Comparison of ENCODE assay signal across 11 mouse cellular contexts in genomic region chr11:96342576-96342930, GRCm38 (mm10). TPM values are rescaled to one million over a fixed set of nuclear protein-coding genes. Genes with fewer than 3 reads are reported as not detected.
DNase-seq lines count a peak whose midpoint lies in the region; ATAC-seq and TF ChIP-seq lines count a peak whose summit lies in the region.
"Had no signal": no experiment of that assay in that cellular context is flagged by ENCODE, and none has a peak within 500 bp of the region (broad histone marks: within the 10 kb centered on the region; RNA-seq: fewer than 3 reads in every experiment).

No protein-coding gene starts in this region.

- H3K27ac ChIP-seq in embryonic facial prominence, embryonic 12.5 days, result no peak overlapping the region
- H3K27ac ChIP-seq in hindbrain, embryonic 11.5 days (ENCODE audit: low read depth, low read length), result peak overlapping the region; percentile 98
- H3K27ac ChIP-seq in left cerebral cortex, adult 2 months, result no peak overlapping the region

- H3K27me3 ChIP-seq in embryonic facial prominence, embryonic 12.5 days, result peaks cover 97% of the 10 kb centered on the region
- H3K27me3 ChIP-seq in hindbrain, embryonic 11.5 days (ENCODE audit: control insufficient read depth, insufficient read depth, low read length), result peaks cover 73% of the 10 kb centered on the region

- H3K36me3 ChIP-seq in embryonic facial prominence, embryonic 12.5 days, result no peaks in the 10 kb centered on the region
- H3K36me3 ChIP-seq in hindbrain, embryonic 11.5 days (ENCODE audit: control insufficient read depth, insufficient read depth, low read length), result no peaks in the 10 kb centered on the region
- H3K36me3 ChIP-seq: G1E had no signal

- TF ChIP-seq CTCF in left cerebral cortex, adult 2 months (IDR thresholded peaks at IDR 0.05), result no peak

- intact Hi-C loops in left cerebral cortex, adult 2 months (cut with DNase I), result no loop called here

- no peak overlapping the region for H3K4me3 ChIP-seq in embryonic facial prominence, embryonic 12.5 days
- H3K4me3 ChIP-seq in hindbrain, embryonic 11.5 days (ENCODE audit: low read depth, low read length), result peak overlapping the region; percentile 56
- H3K4me3 ChIP-seq in left cerebral cortex, adult 2 months, result no peak overlapping the region
- H3K4me3 ChIP-seq: erythroblast, embryonic 14.5 days had no signal

- WGBS in embryonic facial prominence, embryonic 12.5 days, result 2% methylated on average over 4 of the region's 4 CpGs
- 2% methylated on average over 4 of the region's 4 CpGs for WGBS in hindbrain, embryonic 11.5 days

- H3K9me3 ChIP-seq in embryonic facial prominence, embryonic 12.5 days, result no peaks in the 10 kb centered on the region
- no peaks in the 10 kb centered on the region for H3K9me3 ChIP-seq in hindbrain, embryonic 11.5 days (ENCODE audit: control insufficient read depth, low read length)
- H3K9me3 ChIP-seq: G1E had no signal

- H3K4me1 ChIP-seq in embryonic facial prominence, embryonic 12.5 days, result no peaks in the 10 kb centered on the region
- H3K4me1 ChIP-seq in hindbrain, embryonic 11.5 days (replicated peaks; ENCODE audit: control insufficient read depth, insufficient read depth, low read length), result peaks cover 5% of the 10 kb centered on the region; the same call in 1 of the 2 replicates

- peak; percentile 49 for DNase-seq in kidney, adult 18-20 months
- DNase-seq in kidney, adult 8-10 months, result no peak
- DNase-seq in hindbrain, embryonic 11.5 days (ENCODE audit: low spot score), result no peak
- peak; percentile 37 for DNase-seq in neural tube, embryonic 10.5 days (ENCODE audit: extremely low spot score, low spot score)
- DNase-seq in left cerebral cortex, adult 2 months (ENCODE audit: extremely low spot score in 1 of 2, low spot score in 2 of 2), result no peak
- no peak for DNase-seq in thymus, adult 18-20 months
- DNase-seq: cerebellum, adult 9-10 months had no signal

- no peak overlapping the region for H3K9ac ChIP-seq in embryonic facial prominence, embryonic 12.5 days
- peak overlapping the region; percentile 93 for H3K9ac ChIP-seq in hindbrain, embryonic 11.5 days (ENCODE audit: low read depth, low read length)

- ATAC-seq in embryonic facial prominence, embryonic 12.5 days (ENCODE audit: insufficient number of reproducible peaks, insufficient read depth, low FRiP score, low TSS enrichment), result no peak
- no peak for ATAC-seq in hindbrain, embryonic 11.5 days (ENCODE audit: low FRiP score)

- 0 out of 2 replicates have a peak overlapping the region, but pooled peaks have one; percentile 2 for H3K4me2 ChIP-seq in embryonic facial prominence, embryonic 12.5 days (replicated peaks)
- peak overlapping the region; percentile 79 for H3K4me2 ChIP-seq in hindbrain, embryonic 11.5 days (replicated peaks; ENCODE audit: low read depth, low read length)

RNA-seq across cellular contexts. Expression of gene Hoxb2, which starts 7.8 kb away (rescaled TPM):
- 3.9 and 6.5 TPM in 2 replicates for polyA plus RNA-seq in embryonic facial prominence, embryonic 12.5 days (2016; fragmentation: Nextera tagmentation; extraction: Ambion mirVana)
- polyA plus RNA-seq in hindbrain, embryonic 11.5 days (2014; fragmentation: Nextera tagmentation; extraction: Ambion mirVana), result 64.9 and 67.5 TPM in 2 replicates
- total RNA-seq in left cerebral cortex, adult 2 months (2021), result not detected
- polyA plus RNA-seq: erythroblast, embryonic 14.5 days; G1E had no signal

RNA-seq across cellular contexts. Expression of gene Hoxb3, which starts 19.4 kb away (rescaled TPM):
- polyA plus RNA-seq in embryonic facial prominence, embryonic 12.5 days (2016; fragmentation: Nextera tagmentation; extraction: Ambion mirVana), result 0.53 and 0.87 TPM in 2 replicates
- 10.5 and 13.1 TPM in 2 replicates for polyA plus RNA-seq in hindbrain, embryonic 11.5 days (2014; fragmentation: Nextera tagmentation; extraction: Ambion mirVana)
- total RNA-seq in left cerebral cortex, adult 2 months (2021), result not detected
- polyA plus RNA-seq: erythroblast, embryonic 14.5 days had no signal

RNA-seq across cellular contexts. Expression of gene Hoxb1, which starts 23.0 kb away (rescaled TPM):
- 0.08 and 0.18 TPM in 2 replicates for polyA plus RNA-seq in embryonic facial prominence, embryonic 12.5 days (2016; fragmentation: Nextera tagmentation; extraction: Ambion mirVana)
- 7.3 and 8.2 TPM in 2 replicates for polyA plus RNA-seq in hindbrain, embryonic 11.5 days (2014; fragmentation: Nextera tagmentation; extraction: Ambion mirVana)
- total RNA-seq in left cerebral cortex, adult 2 months (2021), result not detected
- total RNA-seq: gastrocnemius, adult 2 months had no signal
- polyA plus RNA-seq: erythroblast, embryonic 14.5 days; G1E had no signal

RNA-seq across cellular contexts. Expression of gene Hoxb4, which starts 24.5 kb away (rescaled TPM):
- 0.22 TPM in 1 of 2 replicates, not detected in the other for polyA plus RNA-seq in embryonic facial prominence, embryonic 12.5 days (2016; fragmentation: Nextera tagmentation; extraction: Ambion mirVana)
- polyA plus RNA-seq in hindbrain, embryonic 11.5 days (2014; fragmentation: Nextera tagmentation; extraction: Ambion mirVana), result 3.5 and 5.1 TPM in 2 replicates
- not detected for total RNA-seq in left cerebral cortex, adult 2 months (2021)
- total RNA-seq: G1E had no signal
- polyA plus RNA-seq: erythroblast, embryonic 14.5 days had no signal

RNA-seq across cellular contexts. Expression of gene Hoxb5, which starts 39.4 kb away (rescaled TPM):
- polyA plus RNA-seq in embryonic facial prominence, embryonic 12.5 days (2016; fragmentation: Nextera tagmentation; extraction: Ambion mirVana), result 0.38 TPM in 1 of 2 replicates, not detected in the other
- 33.1 and 42.5 TPM in 2 replicates for polyA plus RNA-seq in hindbrain, embryonic 11.5 days (2014; fragmentation: Nextera tagmentation; extraction: Ambion mirVana)
- not detected for total RNA-seq in left cerebral cortex, adult 2 months (2021)
- polyA plus RNA-seq: erythroblast, embryonic 14.5 days had no signal

Comparison
In these comparisons a context has a peak if more than half of its experiments do, and no peak if none do; other contexts are left out.
1. DNase-seq: peak in kidney, adult 18-20 months (single experiment) and neural tube, embryonic 10.5 days (single experiment); none in kidney, adult 8-10 months (0 of 2), hindbrain, embryonic 11.5 days (single experiment), left cerebral cortex, adult 2 months (0 of 2) and thymus, adult 18-20 months (0 of 2).